Mouse (Mus musculus) adrenal gland, postnatal 4 days (tissue): ENCODE measurements at regions not wholly inside any gene's neighbourhood (a gene's known extent, or its start where the extent isn't known, plus 50 kb on each side); places are given as distances from the start of the nearest gene placed in this dataset.
"Not testable (repeated sequence)": the region's sequence is repeated elsewhere in the genome, so short reads cannot be mapped to it uniquely, and the experiment has no call there.

Experiments used
- DNase-seq, 2 experiments: peaks; one replicate each; pipeline ENCODE4 v3.0.0; 2021 to 2022; ENCODE audit warnings: low spot score in 2 of 2, mixed read lengths in 2 of 2

GRCm38 (mm10) chr17:58820588-58821195, 170.5 kb downstream of the Pdzph1 start:
- no peak for DNase-seq

GRCm38 (mm10) chr17:58819339-58819738, 171.8 kb downstream of the Pdzph1 start:
- no peak for DNase-seq

- not testable (repeated sequence) for DNase-seq
These were observed 215.7 kb downstream of the Pdzph1 start for GRCm38 (mm10) chr17:58775451-58775850.

- no peak for DNase-seq
These were observed 217.6 kb downstream of the Pdzph1 start for GRCm38 (mm10) chr17:58773595-58773994.

GRCm38 (mm10) chr17:58765141-58765540, 226.0 kb downstream of the Pdzph1 start:
- peak in 1 of 2 experiments; percentile 27 for DNase-seq

- DNase-seq = no peak
These were observed 242.2 kb downstream of the Pdzph1 start for GRCm38 (mm10) chr17:58749000-58749399.

GRCm38 (mm10) chr17:58748264-58748663, 242.9 kb downstream of the Pdzph1 start:
- no peak for DNase-seq

GRCm38 (mm10) chr17:58710748-58711478, 280.3 kb downstream of the Pdzph1 start:
- DNase-seq = no peak

- no peak for DNase-seq
These were observed 301.0 kb downstream of the Pdzph1 start for GRCm38 (mm10) chr17:58690211-58690610.

GRCm38 (mm10) chr17:58672291-58672690, 318.9 kb downstream of the Pdzph1 start:
- DNase-seq = no peak

GRCm38 (mm10) chr17:58668036-58668435, 323.1 kb downstream of the Pdzph1 start:
- DNase-seq = no peak

GRCm38 (mm10) chr17:58643793-58644192, 347.4 kb downstream of the Pdzph1 start:
- DNase-seq = no peak

GRCm38 (mm10) chr17:58642273-58642672, 348.9 kb downstream of the Pdzph1 start:
- no peak for DNase-seq

GRCm38 (mm10) chr17:58598911-58599310, 392.3 kb downstream of the Pdzph1 start:
- DNase-seq = no peak

GRCm38 (mm10) chr17:58596661-58597060, 394.5 kb downstream of the Pdzph1 start:
- DNase-seq = no peak

- no peak for DNase-seq
These were observed 403.2 kb downstream of the Pdzph1 start for GRCm38 (mm10) chr17:58587946-58588345.

- no peak for DNase-seq
These were observed 418.3 kb downstream of the Pdzph1 start for GRCm38 (mm10) chr17:58572885-58573284.
